Mouse (Mus musculus) left cerebral cortex, adult 8-10 months (tissue): ENCODE measurements at regions not wholly inside any gene's neighbourhood (a gene's known extent, or its start where the extent isn't known, plus 50 kb on each side); places are given as distances from the start of the nearest gene placed in this dataset.

ENCODE experiments used
- DNase-seq, 2 experiments: peaks; one replicate each; pipeline ENCODE4 v3.0.0; 2022; ENCODE audit warnings: low spot score in 2 of 2

DNA sequence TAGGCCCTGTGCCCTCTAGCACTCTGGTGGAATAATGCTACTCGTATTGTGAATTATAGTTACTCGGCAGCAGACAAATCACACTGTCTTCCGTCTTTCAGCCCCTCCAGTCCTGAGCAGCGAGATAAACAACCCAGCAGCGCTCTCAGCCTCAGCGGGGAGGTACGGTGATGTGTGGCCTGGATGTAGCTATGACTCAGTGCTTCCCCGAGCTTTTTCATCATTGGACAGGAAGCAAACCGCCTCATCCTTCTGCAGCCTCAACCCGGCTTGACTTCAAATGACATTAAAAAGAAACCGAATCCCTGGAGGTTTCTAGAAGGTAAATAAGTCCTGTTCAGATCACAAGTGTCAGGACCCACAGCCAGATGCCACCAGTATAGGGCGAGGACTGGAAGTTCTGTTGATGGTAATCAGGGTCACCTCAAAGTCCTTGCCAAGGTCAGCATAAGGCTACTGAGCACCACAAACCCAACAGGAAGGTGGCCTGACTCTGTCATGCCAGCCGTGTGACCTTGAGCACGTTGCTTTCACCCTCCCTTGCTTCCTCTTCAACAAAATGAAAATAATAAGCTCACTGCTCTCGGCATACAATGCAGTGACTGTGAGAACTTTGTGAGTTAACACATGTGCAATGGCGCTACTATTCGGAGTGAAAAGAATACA, 199.0 kb upstream of the Hes1 start:
- no peak for DNase-seq

DNA sequence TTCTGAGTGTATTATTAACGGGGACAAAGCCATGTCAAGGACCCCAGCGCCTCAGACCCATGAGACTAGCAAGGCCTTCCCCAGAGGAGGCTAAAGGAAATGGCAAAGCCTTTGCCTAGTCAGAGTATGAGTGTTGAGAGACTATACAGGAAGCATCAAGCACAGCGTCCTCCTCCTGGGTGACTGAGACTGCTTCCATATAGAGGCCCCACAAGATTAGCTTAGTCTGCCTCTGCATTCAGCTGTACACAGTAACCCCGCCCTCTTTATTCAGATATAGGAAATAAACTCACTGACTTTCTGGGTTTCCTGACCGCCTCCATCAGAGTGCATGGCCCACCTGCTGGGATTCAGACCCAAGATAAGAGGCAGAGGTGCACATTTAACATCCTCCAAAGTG, 192.8 kb upstream of the Hes1 start:
- DNase-seq: no peak

- no peak for DNase-seq
Observed at GRCm38 (mm10) chr16:29876196-29876595, 188.0 kb upstream of the Hes1 start.

DNA sequence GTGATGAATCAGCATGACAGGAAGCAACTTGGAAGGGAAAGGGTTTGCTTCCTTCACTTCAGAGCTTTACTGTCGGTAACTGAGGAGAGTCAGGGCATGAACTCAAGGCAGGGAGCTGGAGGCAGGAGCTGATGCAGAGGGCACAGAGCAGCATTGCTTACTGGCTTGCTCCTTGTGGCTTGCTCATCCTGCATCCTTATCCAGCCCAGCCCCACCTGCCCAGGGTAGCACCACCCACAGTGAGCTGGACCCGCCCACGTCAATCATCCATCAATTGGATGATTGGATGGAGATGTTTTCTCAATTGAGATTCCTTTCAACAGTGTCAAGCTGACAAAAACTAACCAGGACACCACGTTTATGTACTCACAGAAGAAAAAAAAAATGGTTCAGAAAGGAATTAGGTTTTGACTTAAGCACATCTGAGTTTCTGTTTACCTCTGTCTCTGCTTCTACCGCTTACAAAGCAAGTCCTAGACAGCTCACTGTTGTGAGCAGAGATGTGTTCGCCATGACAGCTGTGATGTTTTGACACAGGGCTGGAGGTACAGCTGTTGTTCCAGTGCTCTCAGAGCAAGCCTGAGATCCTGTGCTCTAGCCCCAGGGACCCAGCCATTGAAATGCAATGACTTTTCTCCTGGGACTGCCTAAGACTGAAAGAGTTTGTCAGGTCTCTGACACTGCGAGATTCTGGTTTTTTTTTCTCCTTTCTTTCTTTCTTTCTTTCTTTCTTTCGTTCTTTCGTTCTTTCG, 186.6 kb upstream of the Hes1 start:
- DNase-seq: no peak

DNA sequence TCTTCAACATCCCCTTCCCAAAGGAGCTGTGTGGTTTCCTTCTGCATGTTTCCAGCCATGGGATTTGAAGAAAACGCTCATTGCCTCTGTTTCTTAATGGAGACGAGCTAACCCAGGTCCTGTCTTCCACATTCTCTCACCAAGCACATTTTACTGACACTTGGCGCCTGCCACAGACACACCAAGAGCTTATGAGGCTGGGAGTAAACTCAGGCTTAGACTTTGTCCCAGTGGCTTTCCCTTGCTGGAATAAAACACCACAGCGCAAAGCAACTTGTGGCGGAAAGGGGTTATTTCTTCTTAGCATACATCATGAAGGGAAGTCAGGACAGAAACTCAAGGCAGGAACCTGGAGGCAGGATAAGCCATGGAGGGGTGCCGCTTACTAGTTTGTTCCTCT, 184.5 kb upstream of the Hes1 start:
- no peak for DNase-seq

DNA sequence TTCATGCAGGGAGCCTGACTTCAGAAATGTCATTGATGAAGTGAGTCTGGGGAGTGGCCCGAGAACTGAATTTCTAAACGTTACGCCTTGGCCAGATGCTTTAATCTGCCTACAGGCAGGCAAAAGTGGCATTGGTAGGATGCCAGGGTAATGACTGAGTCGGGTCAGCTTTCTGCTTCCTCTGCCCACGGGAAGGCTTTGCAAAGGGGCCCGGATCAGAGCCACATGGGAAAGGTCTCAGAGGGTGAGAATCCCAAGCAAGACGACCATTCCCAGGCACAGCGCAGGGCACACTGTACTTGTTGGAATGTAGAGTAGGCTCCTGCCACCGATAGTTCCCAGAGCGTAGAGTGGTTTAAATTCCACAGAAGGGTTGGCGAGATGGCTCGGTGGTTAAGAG, 182.7 kb upstream of the Hes1 start:
- no peak for DNase-seq

- no peak for DNase-seq
Observed at GRCm38 (mm10) chr16:29882226-29882972, 181.8 kb upstream of the Hes1 start.

GRCm38 (mm10) chr16:29883252-29883992, 180.8 kb upstream of the Hes1 start:
- DNase-seq: no peak

DNA sequence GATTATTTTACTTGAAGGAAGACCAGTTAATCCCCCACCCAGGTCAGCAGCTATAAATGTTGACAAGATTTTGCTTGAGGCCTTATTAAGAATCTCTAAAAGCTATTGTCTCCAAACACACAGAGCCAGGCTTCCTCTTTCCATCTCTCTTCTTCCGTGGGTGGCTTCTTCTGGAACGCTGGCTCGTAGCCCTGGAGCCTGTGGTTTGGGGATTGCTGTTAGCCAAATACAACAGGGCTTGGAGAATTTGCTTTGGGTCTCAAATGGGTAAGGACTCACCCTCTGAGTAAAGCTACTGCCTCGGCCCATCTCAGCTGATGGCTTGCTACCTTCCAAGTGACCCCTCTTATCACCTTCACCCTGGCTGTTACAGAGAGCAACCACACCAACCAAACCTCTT, 179.3 kb upstream of the Hes1 start:
- DNase-seq: no peak

DNA sequence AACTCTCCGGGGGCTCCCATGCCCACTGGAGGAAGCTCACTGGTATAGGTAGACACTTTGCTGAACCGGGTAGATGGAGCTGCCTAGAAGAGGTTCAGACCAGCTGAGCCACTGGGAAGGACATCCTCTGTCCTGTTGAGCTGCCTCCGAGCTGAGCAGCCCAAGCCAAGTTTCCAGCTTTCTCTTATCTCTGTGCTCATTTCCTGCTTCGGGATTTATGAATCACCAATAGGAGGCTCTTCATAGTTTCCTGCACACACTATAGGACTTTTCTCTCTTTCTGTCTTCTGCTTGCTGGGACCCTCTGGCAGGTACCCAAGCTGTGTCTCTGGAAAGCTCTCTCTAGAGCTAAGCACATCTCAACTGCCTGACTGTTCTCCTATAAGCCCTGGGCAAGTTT, 177.4 kb upstream of the Hes1 start:
- DNase-seq: no peak

DNA sequence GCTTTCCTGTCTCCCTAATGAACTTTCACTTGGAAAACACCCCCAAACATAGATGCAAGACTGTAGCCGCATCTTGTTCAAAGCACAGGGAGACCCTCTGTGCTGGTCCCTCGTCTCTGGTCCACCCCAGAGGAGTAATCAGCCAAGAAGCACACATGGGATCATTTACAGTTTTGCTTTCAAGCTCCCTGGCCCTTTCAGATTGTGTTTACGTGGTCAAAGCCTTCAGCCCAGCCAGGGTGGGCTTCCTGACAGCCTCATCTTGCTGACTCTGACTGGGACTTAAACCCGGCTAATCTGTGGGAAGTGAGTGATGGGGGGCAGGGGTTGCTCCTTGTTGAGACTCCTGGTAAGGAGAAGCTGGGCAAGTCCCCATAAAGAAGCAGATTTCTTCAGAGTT, 174.8 kb upstream of the Hes1 start:
- no peak for DNase-seq

GRCm38 (mm10) chr16:29891472-29891871, 172.7 kb upstream of the Hes1 start:
- DNase-seq: no peak

DNA sequence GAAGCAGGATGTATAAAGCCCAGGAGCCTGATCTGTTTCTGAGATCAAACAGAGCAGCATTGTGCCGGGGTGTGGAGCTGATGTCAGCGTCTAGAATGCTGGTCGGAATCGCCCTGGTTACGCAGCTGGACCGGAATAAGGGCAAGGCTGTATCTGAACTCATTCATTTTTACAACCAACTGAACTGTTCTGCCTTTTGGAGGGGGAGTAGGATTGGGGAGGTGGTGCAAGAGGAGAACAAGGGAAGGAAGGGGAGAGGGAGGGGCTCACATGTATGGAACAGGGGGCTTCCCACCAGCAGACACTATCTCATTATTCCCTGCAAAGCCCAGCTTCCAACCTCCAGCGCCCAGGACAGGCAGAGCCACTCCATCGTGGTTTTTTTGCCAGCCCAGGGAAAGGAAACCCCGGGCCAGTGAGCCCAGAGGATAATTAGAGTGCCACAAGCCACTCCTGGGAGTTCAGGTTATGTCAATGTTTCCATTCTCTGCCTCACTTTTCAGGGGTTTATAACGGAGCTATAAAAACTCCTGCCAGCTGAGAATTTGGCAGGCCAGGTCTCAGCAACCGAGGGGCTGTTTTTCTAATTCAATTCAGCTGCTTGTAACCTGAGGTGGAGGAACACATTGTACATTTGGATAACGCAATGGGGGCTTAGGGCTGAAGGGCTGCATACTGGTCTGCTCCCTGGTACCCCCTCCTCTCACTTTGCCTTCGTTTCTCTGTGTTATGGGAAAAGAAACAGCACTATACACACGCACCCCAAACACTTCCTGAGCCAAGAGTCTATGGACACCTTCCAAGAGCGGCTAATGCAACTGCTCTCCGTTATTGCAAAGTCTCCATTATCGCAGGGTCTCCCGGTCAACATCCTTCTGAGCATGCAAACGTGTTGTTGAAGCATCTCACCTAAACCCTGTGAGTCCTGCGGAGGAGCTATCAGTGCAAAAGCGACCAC, 170.0 kb upstream of the Hes1 start:
- no peak for DNase-seq

DNA sequence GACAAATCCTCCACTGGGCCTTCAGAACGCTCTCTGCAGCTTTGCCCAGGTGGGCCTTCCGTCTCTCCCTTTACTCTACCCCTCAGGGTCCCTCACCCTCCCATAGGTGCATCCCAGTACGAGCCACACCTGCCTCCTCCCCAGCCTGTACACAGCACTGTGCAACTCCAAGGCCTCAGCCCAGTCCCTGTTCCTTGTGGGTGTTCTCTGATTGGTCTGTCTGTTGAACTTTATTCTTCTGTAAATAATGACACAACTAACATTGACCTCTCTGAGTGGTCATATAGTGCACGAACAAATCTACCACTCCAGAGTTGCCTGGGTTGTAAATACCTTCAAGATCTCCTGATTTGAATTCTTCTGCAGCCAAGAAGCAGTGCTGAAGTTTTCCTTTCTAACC, 167.8 kb upstream of the Hes1 start:
- no peak for DNase-seq

GRCm38 (mm10) chr16:29903510-29903909, 160.7 kb upstream of the Hes1 start:
- DNase-seq: no peak

- no peak for DNase-seq
Observed at GRCm38 (mm10) chr16:29904183-29904775, 159.9 kb upstream of the Hes1 start.

DNA sequence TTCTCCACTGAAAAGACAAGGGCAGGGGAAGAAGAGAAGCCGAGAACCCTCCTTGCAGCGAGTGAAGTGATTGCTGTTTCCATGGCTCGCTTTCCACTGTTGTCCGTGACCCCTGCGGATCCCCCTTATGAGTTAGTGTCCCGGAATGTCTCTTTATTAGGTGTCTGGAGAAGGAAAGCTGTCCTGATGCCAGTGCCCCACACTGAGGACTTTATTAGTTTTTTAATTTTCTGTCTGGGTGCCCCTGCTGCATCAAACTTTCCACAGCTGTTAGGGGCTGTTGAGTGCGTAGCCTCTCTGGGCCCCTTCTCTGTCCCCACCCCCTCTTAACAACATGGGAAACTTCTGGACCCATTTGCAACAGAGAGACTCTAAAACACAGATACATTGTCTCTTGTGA, 156.9 kb upstream of the Hes1 start:
- no peak for DNase-seq

DNA sequence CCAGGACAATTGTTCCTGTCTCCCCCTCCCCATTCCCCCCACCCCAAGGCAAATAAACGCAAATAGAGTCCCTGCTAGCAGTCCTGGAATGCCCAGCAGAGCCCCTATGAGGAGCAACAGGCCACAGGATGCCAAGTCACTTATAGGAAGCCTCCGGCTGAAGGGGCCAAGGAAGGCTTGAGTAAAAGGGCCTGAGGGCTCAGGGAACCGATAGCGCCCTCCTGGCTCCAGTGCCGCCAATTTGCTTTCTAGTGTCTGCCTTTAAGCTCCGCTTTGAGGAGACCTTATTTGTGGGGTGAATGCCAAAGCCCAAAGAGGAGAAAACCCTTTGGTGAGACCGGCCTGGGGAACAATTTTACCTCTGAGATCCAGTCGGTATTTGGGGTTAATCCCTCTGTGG, 156.2 kb upstream of the Hes1 start:
- DNase-seq: no peak

GRCm38 (mm10) chr16:29909923-29910465, 154.2 kb upstream of the Hes1 start:
- no peak for DNase-seq

GRCm38 (mm10) chr16:29911164-29911571, 153.0 kb upstream of the Hes1 start:
- no peak for DNase-seq
